Mouse (Mus musculus): ENCODE results near the gene Tbx2.

DNA sequence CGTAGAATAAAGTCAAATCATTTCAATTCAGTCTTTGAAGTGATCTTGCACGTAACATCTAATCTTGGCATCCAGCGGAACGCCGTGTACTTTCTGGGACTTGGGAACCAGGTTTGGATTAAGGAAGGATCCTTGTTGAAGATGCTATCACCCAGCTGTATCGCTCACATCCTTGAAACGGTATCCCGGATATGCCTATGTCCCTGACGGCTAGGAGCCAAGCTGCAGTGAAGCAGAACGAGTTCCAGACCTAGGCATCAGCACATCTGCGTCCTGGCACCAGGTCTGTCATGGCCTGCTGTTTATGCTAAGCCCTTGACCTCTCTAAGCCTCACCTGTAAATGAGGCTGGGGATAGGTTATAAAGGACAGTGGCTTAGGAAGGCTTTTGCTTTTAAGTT, 32.0 kb upstream of the Tbx2 start:
- TF ChIP-seq POLR2A (IDR thresholded peaks at IDR 0.05; ENCODE audit: insufficient read length, low read depth) = no peak
- TF ChIP-seq MAX (IDR thresholded peaks at IDR 0.05; ENCODE audit: low read depth) = no peak
- TF ChIP-seq CEBPB (IDR thresholded peaks at IDR 0.05; ENCODE audit: insufficient read depth, poor library complexity, severe bottlenecking) = no peak
- no peak for TF ChIP-seq USF1 (IDR thresholded peaks at IDR 0.05; ENCODE audit: low read depth)

Measured in myocyte (in vitro differentiated cells).